Mouse (Mus musculus) cerebellum, adult 11-12 months (tissue): ENCODE data around the gene Perm1.

Experiments
- DNase-seq: peaks from one replicate; pipeline ENCODE4 v3.0.0; 2022

The Perm1 gene

DNA sequence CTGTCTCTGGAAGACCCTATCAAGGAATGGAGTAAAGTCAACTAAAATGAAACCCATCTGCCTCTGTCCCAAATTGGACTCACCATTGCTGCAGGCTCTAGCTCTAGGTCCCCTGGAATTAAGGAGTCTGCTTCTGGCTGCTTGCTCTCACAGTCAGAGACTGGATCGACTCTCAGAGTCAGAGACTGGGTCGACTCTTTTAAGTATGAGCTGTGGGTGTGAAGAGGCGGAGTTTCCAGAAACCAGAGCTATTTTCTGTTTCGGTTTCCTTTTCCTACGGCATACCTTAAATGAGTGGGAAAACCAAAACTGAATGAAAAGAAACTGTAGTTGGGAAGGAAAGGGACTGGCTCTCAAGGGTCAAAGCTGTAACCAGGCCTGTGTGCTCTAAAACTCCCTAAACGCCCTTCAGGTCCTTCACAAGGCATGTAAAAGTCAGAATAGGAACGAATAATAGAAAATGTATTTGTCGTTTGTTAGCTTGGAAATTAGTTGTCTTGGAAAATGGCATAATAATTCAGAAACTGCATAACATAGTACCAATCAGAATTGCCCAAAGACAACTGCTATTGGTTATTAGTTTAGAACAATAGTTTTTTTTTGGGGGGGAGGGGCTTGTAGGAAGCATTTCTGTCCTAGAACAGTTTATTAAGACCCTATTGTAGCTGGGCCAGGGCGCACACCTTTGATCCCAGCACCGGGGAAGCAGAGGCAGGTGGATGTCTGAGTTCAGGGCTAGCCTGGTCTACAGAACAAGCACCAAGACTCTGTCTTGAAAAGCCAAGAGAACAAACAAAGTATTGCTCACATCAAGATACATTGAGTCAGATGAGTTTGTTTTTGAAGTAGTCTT lies 14.8 kb upstream of the Perm1 start, which contains the start of gene Isg15:
Isg15 (minus strand) TSS at position 196 of the 853 bp plus-strand sequence.
- no peak for DNase-seq

GRCm38 (mm10) chr4:156202462-156202893 lies 13.2 kb upstream of the Perm1 start:
- no peak for DNase-seq

DNA sequence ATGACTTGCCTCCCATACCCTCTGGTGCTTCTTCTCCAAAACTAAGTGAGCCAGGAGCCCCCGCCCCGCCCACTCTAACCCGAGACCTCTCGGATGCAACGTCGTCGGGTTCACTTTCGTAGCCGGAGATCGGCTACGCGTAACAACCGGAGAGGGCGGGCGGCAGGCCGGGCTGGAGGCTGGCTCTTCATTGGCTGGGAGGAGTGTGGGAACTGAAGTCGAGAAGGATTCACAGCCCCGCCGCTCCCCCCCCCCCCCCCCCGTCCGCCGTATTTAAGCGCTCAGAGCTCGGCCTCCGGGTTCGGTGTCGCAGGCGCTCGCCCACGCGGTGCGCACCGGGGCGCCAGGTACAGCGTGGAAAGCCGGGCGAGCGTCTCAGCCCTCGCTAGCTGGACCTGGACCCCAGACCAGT lies 12.7 kb upstream of the Perm1 start, which contains the start of gene AW011738:
AW011738 (plus strand) TSS at position 304 of the 412 bp plus-strand sequence.
- DNase-seq, result peak; percentile 81

DNA sequence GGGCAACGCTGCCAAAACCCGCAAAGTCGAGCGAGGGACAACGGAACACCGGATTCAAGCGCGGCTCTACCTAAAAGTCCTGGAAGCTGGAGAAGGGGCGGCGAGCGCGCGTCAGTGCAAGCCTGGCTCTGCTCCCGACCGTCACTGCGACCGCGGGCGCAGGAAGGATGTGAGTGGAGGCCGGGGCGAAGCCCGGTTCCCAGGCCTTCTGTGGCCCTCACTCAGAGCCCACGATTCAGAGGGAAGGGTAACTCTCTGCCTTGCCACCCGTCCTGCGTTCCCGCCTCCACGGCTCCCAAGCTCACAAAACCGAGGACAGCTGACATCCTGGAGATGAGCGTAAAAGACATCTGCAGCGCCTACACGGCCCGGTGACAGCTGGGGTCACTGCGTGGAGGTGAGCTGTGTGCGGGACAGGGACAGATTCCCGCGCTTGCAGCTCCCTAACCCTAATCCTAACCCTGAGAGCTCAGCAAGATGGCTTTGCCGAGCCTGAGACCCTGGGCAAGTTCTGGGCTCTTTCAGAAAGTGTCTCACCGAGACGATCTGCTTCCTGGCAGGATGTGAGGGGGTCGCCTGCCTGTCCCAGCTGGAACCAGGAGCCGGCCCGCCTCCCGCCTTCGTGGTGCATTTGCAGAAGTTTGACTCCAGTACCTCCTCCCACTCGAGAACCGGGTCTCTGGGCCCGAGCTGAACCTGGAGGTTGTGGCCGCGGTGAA lies 12.1 kb upstream of the Perm1 start:
- DNase-seq, result no peak

- no peak for DNase-seq
These were observed 6.8 kb upstream of the Perm1 start for GRCm38 (mm10) chr4:156208872-156209271.

GRCm38 (mm10) chr4:156209963-156210635 lies 5.6 kb upstream of the Perm1 start:
- no peak for DNase-seq

GRCm38 (mm10) chr4:156213134-156213533 lies 2.5 kb upstream of the Perm1 start:
- no peak for DNase-seq

DNA sequence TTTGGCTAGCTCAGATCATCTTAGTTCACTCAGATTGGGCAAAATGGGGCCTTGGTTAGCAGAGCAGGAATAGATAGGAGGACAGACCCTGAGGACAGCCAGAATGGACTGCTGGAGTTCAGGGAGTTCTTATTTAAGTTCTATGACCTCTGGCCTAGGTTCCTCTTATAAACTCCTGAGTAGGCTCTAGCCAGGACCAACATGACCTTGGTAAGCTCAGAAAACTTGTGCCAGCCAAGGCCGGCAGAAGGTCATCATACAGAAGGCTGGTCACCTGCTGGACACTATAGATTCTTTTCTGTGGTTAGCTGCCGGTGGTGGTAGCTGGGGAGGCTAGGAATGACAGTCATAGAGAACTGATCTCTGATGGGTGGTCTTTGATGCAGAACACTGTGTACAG lies 528 bp downstream of the Perm1 start:
- DNase-seq, result no peak

- no peak for DNase-seq
These were observed 1.5 kb downstream of the Perm1 start for GRCm38 (mm10) chr4:156217022-156217669.

DNA sequence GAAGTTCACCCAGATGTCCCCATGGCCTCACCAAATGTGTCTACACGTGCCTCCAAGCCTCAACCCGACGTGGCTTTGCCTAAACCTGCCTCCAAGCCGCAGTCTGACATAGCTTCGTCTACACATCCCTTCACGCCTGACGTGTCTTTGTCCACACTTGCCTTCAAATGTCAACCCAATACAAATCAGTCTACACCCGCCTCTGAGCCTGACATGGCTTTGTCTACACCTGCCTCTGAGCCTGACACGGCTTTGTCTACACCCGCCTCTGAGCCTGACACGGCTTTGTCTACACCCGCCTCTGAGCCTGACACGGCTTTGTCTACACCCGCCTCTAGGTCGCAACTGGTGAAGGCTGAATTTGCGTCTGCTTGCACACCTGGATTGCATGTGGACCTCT lies 2.2 kb downstream of the Perm1 start:
- no peak for DNase-seq

DNA sequence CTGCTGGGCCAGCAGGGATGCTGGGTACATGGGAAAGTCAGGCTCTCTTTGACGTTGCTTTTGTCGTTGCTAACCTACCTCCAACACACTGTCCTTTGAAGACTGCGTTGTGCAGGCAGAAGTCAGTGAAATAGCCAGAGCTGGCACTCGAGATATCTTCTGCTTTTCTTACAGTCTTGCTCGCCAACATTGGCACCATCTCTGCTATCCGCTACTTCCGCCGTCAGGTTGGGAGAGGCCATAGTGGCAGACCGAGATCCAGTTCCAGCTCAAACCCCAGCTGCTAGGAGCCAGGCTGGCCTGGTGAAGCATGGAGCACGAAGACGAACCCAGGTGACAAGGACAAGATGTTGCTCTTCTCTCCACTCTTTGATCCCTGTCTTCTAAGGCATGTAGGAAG lies 4.3 kb downstream of the Perm1 start:
- DNase-seq, result no peak

DNA sequence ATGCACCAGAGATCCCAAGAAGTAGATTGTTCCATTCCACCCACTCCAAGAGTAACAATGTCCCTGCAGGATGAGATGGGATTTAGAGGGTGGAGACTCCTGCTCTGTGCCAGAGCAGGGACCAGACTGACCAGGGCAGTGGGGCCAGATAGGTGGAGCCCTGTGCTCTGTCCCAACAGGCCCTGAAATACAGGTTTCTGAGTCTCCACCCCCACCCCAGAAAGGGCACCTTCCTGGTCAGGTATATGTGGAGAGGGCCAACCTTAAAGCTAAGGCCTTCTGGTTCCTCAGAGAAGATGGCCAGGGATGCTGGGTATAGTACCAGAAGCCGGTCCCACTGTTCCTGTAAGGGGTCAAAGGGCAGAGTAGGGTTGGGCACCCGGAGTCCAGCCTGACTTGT lies 8.6 kb downstream of the Perm1 start:
- no peak for DNase-seq

- no peak for DNase-seq
These were observed 12.2 kb downstream of the Perm1 start for GRCm38 (mm10) chr4:156227752-156228392.

DNA sequence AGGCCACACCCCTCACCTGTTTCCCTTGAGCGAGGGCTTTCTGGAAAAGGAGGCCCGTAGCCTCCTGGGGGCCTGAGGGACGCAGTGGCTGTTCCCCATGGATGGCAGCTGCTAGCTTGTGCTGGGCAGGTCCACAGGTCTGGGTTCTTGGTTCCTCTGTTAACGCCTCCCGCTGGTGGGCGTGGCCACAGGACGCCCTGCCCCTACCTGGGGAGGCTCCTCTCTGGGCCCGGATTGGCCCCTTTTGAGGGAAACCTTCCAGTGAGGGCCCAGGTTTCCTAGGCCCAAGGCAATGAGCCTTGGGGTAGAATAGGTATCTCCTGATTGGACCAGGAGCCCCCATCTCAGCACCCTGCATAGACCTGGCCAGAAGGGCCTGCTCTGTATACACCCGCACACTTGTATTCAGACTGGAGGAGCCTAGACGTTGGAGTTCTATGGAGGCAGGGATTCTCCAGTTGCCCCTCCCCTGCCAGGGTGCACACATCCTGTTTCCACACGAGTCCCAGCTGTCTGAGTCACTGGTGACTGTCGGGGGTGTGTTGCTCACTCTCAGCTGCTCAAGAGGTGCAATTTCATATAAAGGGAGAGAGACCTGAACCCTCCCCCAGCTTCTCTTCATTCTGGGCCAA lies 12.8 kb downstream of the Perm1 start:
- DNase-seq, result no peak

DNA sequence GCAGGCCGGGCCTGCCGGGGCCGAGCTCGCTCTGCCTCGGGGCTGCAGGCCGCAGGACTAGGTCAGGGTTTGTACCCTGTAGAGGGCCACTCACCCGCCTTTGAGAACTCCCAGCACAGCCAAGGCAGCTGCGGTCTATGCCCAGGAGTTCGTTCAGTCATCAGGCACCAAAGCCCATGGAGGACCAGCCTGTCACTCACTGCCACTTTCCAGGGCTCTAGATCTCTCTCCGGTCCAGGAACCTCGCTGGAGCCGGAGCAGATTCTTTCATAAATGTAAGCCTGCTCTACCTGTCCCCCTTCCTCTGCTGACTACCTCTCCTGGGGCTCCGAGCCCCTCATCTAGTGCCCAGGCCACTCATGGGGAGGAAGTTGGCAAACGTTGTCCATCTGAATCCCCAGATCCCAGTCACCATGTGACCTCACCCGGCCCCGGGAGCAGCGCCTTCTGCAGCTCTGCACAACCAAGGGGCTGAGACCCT lies 18.4 kb downstream of the Perm1 start:
- DNase-seq, result no peak

DNA sequence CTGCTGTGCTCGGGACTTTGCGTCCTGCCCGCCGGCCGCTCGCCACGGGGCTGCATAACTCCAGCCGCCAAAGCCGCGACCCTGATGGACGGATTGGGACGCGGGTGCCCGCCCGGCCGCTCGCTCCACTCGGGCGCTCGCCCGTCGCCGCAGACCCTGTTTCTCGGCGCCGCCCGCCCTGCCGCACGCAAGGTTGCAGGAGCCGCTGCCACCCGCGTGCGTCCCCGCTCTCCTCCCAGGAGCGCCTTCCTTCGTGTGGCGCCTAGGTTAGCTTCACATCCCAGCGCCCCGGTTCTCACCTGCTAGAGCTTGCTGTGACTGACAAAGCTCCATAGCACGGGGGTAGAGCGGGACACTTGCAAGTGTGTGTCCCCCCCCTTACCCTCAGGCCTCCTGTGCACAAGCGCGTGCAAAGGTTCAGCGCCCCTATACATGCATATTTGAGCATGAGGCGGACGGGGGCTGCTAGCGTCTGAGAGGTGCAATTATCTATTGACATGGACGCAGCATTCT lies 19.1 kb downstream of the Perm1 start, which contains the start of gene Plekhn1:
Plekhn1 (minus strand) TSS at position 157 of the 513 bp plus-strand sequence.
- peak; percentile 82 for DNase-seq

DNA sequence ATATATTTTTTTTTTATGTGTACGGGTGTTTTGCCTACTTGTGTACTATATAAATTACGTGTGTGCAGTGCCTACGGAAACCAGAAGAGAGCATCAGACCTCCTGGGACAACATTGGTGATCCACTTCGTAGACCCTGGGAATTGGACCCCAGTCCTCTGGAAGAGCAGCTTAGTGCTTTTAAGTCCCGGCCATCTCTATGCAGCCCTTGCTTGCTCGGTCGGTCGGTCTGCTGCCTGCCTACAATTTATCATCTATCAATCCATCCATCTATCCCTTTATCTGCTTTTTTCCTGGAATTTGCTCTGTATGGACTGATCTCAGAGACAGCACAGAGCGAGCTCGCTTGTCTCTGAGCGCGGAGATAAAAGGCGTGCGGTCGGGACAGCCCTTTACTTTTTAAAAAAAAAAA lies 19.7 kb downstream of the Perm1 start:
- DNase-seq, result no peak

DNA sequence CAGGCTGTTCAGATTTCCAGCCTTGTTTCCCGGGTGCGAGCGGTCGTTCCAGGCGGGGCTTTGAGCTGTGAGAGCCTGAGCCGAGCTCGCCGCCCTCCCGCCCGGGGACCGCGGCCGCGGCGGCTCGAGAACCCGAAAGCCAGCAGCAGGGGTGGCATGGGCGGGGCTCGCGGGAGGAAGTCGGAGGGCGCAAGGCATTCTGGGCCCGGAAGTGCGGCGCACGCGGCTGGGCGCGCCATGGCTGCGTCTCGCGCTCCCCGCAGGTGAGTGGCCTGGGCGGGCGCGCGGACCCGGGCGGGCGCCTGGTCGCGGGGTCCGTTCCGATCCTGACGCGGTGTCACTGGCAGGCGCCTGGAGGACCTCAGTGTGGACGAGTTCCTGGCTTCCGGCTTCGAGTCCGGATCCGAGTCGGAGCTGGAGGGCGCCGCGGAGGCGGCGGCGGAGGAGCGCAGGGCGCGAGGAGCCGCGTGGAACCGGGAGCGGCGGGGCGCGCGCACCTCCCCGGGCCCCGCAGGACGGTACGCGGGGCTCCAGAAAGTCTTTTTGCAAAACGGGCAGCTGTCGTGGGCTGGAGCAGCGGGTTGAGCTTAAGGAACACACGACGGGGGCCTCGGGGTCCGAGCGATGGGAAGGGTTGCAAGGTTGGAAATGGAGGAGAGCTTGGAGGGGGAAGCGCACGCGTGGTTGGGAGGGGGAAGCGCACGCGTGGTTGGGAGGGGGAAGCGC lies 20.3 kb downstream of the Perm1 start, which contains the start of gene Noc2l:
Noc2l (plus strand) TSS at position 203 of the 726 bp plus-strand sequence.
- DNase-seq, result peak; percentile 89

DNA sequence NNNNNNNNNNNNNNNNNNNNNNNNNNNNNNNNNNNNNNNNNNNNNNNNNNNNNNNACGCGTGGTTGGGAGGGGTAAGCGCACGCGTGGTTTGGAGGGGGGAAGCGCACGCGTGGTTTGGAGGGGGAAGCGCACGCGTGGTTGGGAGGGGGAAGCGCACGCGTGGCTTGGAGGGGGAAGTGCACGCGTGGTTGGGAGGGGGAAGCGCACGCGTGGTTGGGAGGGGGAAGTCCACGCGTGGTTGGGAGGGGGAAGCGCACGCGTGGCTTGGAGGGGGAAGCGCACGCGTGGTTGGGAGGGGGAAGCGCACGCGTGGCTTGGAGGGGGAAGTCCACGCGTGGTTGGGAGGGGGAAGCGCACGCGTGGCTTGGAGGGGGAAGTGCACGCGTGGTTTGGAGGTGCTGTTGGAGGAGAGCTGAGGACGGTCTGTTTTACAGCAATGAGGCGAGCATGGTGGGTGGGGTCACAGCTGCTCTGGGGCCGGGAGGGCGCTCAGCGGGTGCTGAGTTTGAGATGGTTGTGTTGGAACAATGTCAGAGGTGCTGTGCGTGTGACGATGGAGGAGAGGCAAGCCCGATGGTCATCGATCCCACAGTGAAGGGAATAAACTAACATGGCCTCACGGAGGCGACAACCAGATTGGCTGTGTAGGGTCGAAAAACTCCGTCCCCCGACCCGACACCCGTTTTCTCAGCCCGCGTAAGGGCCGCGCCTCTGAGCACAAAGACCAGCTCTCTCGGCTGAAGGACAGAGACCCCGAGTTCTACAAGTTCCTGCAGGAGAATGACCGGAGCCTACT lies 21.2 kb downstream of the Perm1 start:
- peak; percentile 59 for DNase-seq

GRCm38 (mm10) chr4:156249567-156249966 lies 33.9 kb downstream of the Perm1 start:
- DNase-seq, result no peak
